Mouse (Mus musculus) heart, adult 2 months (tissue): ENCODE data around the gene Psen1.

Experiments
- CTCF ChIP-seq: fragments of 200-600 bp; IDR thresholded peaks from 2 replicates; pipeline ENCODE4 v1.8.1; 2022; ENCODE audit warnings: antibody characterized with exemption, mild to moderate bottlenecking, moderate library complexity
- EP300 ChIP-seq: fragments of 200-500 bp; IDR thresholded peaks from 2 replicates; pipeline ENCODE4 v1.6.1; 2011; ENCODE audit warnings: low read depth, low read length, control low read depth; ENCODE audit not compliant: insufficient read depth
- POLR2A ChIP-seq: fragments of 200-500 bp; IDR thresholded peaks from 2 replicates; pipeline ENCODE4 v1.6.1; 2011; ENCODE audit warnings: mild to moderate bottlenecking, low read depth, low read length, control low read depth; ENCODE audit not compliant: insufficient read depth

GRCm38 (mm10) chr12:83768235-83768899 lies 80.4 kb downstream of the Psen1 start:
- TF ChIP-seq EP300 (no peak), CTCF (no peak), POLR2A (no peak)
